Mouse (Mus musculus) cerebellum, adult 2 months (tissue): ENCODE data around the gene Smap1. TPM values are rescaled to one million over a fixed set of nuclear protein-coding genes. Genes with fewer than 3 reads are reported as not detected.

Experiments
- DNase-seq, 2 experiments: peaks; one replicate each; pipeline ENCODE4 v3.0.0; 2021
- H3K27ac ChIP-seq: fragments of 200-500 bp; 2 replicates; pipeline ENCODE4 v1.5.1; 2012; ENCODE audit warnings: low read length, control low read depth, inconsistent platforms; ENCODE audit not compliant: insufficient read depth
- H3K27me3 ChIP-seq: fragments of 200-500 bp; 2 replicates; pipeline ENCODE4 v1.6.1; 2012; ENCODE audit warnings: inconsistent platforms, mild to moderate bottlenecking, low read length, moderate library complexity; ENCODE audit not compliant: control insufficient read depth, insufficient read depth
- H3K4me1 ChIP-seq: fragments of 200-500 bp; 2 replicates; pipeline ENCODE4 v1.6.1; 2011; ENCODE audit warnings: low read length; ENCODE audit not compliant: control insufficient read depth, insufficient read depth
- H3K4me3 ChIP-seq: fragments of 200-500 bp; replicated peaks from 2 replicates; pipeline ENCODE3; 2011; ENCODE audit warnings: mild to moderate bottlenecking, low read depth, low read length, control low read depth; ENCODE audit not compliant: insufficient read depth
- CTCF ChIP-seq: fragments of 200-500 bp; IDR thresholded peaks from 2 replicates; pipeline ENCODE4 v1.5.1; 2011; ENCODE audit warnings: low read depth, mild to moderate bottlenecking, control low read depth, low read length, moderate library complexity, borderline replicate concordance; ENCODE audit not compliant: insufficient read depth
- POLR2A ChIP-seq: fragments of 200-500 bp; IDR thresholded peaks from 2 replicates; pipeline ENCODE4 v1.6.1; 2011; ENCODE audit warnings: low read length, control low read depth, borderline replicate concordance; ENCODE audit not compliant: insufficient read depth
- WGBS: fragments of 180-500 bp; shearing (Covaris S2); methylation state at CpG from one replicate; pipeline ENCODE4 v1.1.7; 2018; 5-methylcytosine and 5-hydroxymethylcytosine counted together
- polyA plus RNA-seq: library from polyadenylated mRNA; depleted of rRNA; stranded (reverse); fragments of >200 nt; gene quantifications from 2 replicates; pipeline ENCODE4 v1.2.3, GENCODE M21; 2012; rRNA removed

Smap1 gene
- polyA plus RNA-seq, 1 experiment = 148 TPM

DNA sequence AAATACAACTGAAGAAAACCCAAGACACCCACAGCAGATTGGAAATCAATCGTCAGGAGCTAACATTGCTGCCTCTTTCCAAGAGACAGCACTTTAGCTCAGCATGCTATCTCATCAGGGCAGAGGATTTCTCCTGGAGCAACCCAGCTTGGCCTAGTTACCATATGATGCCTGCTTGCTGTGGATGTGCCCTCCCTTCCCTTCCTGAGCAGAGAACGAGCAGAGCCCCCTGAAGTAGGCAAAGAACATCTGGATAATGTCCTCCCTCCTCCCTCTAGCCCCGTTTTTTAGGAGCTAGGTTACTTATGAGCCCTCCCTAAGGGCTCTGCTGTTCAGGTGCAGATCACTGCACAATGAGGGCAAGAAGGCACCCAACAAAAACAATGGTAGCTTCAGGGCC, 79.5 kb downstream of the Smap1 start:
- H3K4me3 ChIP-seq = no peak overlapping the region
- H3K4me1 ChIP-seq = peaks cover 37% of the 10 kb centered on the region
- WGBS = 24% methylated on average over 3 of the region's 3 CpGs
- H3K27me3 ChIP-seq = no peaks in the 10 kb centered on the region
- DNase-seq = peak in 1 of 2 experiments; percentile 36
- peak overlapping the region; percentile 21 for H3K27ac ChIP-seq
- no peak for TF ChIP-seq CTCF
- TF ChIP-seq POLR2A = no peak

DNA sequence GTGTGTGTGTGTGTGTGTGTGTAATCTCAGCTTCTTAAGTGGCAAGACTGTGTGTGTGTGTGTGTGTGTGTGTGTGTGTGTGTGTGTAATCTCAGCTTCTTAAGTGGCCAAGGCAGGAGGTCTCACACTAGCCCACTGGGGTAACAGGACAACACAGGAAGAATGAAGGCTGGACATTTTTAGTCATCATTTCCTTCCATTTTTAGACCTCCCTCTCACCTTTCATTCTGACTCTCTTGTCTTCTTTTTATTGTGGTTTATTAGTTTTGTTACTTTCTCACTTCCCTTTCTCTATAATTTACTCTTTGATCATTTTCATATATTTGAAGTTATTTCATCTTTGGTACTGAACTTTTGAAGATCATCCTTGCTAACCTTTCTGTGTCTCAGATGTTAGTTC, 81.2 kb downstream of the Smap1 start:
- Histone ChIP-seq H3K4me1 (peaks cover 26% of the 10 kb centered on the region), H3K27me3 (no peaks in the 10 kb centered on the region), H3K27ac (no peak overlapping the region), H3K4me3 (no peak overlapping the region)
- DNase-seq = no peak
- TF ChIP-seq POLR2A = no peak
- no peak for TF ChIP-seq CTCF

DNA sequence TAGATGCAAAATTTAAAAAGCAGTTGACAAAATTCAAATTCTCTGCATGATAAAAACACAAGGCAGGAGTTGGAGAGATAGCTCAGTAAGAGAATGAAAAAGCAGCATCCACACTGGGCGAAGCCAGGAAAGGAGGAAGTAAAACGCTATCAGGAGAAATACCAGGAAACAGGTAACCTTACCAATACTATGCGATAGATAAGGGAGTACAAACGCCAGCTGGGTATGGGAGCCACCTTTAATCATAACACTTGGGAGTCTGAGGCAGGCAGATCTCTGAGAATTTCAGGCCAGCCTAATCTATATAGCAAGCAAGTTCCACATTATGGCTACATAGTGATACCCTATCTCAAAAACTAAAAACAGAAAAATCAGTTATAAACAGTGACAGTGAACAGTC, 85.5 kb downstream of the Smap1 start:
- WGBS = 90% methylated on average over 4 of the region's 4 CpGs
- H3K27ac ChIP-seq = no peak overlapping the region
- no peak for DNase-seq

DNA sequence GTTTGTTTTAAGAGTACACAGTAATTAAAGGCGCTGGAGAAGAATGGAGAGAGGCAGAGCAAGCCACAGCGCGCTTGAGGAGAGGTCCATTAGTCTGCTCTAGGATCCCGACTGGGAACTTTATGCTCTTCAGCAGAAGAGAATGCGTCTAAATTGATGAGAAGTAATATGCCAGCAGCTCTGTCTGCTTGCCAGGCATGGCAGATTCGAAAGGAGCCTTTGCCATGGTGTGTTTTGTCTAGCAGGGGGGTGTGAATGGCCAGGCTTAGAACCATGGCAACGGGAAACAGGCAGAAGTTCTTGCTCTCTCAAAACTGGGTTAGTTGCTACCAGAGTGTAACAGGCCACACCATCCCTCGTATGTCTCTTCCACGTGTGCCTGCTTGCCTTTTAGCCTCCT, 87.3 kb downstream of the Smap1 start:
- H3K4me1 ChIP-seq = peaks cover 9% of the 10 kb centered on the region; the same call in 1 of the 2 replicates
- no peaks in the 10 kb centered on the region for H3K27me3 ChIP-seq
- DNase-seq = no peak
- 34% methylated on average over 9 of the region's 9 CpGs for WGBS
- no peak overlapping the region for H3K27ac ChIP-seq
- TF ChIP-seq CTCF (no peak), POLR2A (no peak)
- H3K4me3 ChIP-seq = no peak overlapping the region

More for the DNA sequence above, 85.5 kb downstream of the Smap1 start:
- no peak for TF ChIP-seq POLR2A
- no peak for TF ChIP-seq CTCF
- no peak overlapping the region for H3K4me3 ChIP-seq
- H3K27me3 ChIP-seq = no peaks in the 10 kb centered on the region
- H3K4me1 ChIP-seq = peaks cover 10% of the 10 kb centered on the region

DNA sequence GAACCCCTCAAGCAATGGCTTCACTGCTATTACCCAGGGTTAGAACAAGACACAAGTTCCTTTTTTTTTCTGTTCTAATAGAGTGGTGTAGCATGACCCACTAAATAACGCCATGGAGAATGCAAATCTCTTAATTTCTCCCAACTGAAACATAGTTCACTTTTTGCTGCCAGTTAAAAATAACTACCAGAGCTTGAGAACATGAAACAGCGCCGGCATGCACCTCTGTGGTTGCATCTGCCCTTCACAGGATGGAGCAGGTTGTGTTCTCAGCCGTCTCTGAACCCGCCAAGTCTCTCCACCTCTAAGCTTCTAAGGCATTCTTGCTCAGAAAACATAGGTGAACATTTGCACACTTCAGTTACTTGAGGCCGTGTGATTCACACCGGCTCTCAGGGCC, 87.9 kb downstream of the Smap1 start:
- TF ChIP-seq POLR2A = no peak
- no peak for TF ChIP-seq CTCF
- no peak overlapping the region for H3K27ac ChIP-seq
- H3K4me1 ChIP-seq = peaks cover 9% of the 10 kb centered on the region; the same call in 1 of the 2 replicates
- DNase-seq = no peak
- no peaks in the 10 kb centered on the region for H3K27me3 ChIP-seq
- no peak overlapping the region for H3K4me3 ChIP-seq
- WGBS = 63% methylated on average over 7 of the region's 7 CpGs

DNA sequence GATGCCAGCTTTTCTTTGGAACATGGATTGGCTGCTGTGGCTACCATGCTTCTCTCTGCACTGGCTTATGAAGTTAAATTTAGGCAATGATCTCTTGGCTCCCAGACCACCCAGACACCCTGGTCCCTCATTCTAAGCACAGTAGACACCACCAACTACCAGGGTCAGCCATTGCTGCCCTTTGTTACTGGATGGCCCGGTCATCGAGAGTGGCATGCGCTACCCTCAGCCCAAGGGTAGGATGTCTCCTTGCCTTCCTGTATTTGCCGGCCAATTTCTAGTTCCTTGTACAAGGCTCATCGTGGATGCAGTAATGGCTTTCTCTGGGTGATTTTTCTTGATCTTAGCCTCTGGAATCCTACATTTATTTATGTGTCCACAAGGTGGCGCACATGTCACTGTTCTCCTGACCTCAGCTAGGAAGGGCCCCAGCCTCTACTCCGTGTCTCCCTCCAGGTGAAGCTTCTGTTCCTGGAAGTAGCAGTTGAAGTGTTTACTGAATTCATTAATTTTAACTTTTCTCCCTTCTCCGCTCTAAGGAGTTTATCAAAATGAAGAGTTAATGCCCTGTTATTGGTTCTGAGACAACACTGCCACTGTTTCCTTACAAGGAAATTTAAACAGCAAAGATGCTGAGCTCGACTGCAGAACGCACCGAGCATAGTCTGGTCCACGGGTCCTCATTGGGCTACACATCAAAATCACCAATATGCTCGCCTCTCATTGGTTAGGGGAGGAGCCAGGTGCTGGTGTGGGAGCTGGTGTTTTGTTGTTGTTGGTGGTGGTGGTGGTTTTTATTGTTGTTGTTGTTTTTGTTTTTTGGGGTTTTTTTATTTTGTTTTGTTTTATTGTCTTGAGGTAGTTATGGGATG, 95.0 kb downstream of the Smap1 start:
- H3K27ac ChIP-seq = no peak overlapping the region
- DNase-seq = peak; percentile 61 to 75
- WGBS = 32% methylated on average over 13 of the region's 13 CpGs
- no peak overlapping the region for H3K4me3 ChIP-seq
- TF ChIP-seq CTCF (peak; percentile 70; the same call in 1 of the 2 replicates), POLR2A (no peak)
- H3K4me1 ChIP-seq = peaks cover 9% of the 10 kb centered on the region; the same call in 1 of the 2 replicates
- no peaks in the 10 kb centered on the region for H3K27me3 ChIP-seq

DNA sequence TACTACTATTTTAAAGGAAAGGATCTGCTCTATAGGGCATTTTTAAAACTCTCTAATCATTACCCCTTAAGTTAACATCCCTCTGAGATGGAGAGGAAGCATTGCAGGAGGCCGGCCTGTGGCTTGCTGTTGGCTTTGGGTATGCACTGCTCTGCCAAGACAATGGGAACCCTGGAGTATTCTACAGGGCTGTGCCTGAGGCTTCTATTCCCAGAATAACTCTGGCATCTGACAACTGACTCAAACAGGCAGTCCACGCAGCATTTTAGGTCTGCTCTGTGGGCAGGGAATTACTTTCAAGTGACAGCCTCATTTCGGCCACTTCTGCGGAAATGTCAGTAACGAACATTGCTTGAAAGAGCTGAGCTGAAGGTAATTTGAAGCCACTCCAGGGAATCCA, 100.5 kb downstream of the Smap1 start:
- WGBS = 7% methylated on average over 5 of the region's 5 CpGs
- peaks cover 10% of the 10 kb centered on the region; the same call in 1 of the 2 replicates for H3K4me1 ChIP-seq
- H3K4me3 ChIP-seq = no peak overlapping the region
- H3K27ac ChIP-seq = no peak overlapping the region
- no peaks in the 10 kb centered on the region; the same call in 1 of the 2 replicates for H3K27me3 ChIP-seq
- TF ChIP-seq CTCF (no peak), POLR2A (no peak)
- DNase-seq = peak; percentile 65 to 87

DNA sequence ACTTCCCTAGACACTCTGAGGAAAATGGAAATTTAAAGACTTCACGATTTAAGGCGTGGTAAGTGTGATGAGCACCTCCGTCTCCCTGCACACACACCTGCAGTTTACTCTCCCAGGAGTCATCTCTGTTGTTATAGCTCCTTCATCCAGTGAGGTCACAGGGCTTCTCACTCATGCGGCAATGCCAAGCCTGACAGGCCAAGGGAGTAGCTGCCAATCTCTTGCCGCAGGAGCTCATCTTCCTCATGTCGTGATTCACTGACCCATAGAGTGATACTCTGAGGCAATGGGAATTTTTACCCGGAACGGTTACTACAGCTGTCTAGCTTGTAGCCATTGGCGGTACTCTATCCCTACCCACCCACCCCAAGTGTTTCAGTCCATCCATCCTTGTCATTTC, 123.8 kb downstream of the Smap1 start:
- no peak overlapping the region for H3K27ac ChIP-seq
- H3K27me3 ChIP-seq = no peaks in the 10 kb centered on the region
- WGBS = 59% methylated on average over 9 of the region's 9 CpGs
- TF ChIP-seq CTCF (no peak), POLR2A (no peak)
- peak in 1 of 2 experiments; percentile 41 for DNase-seq
- no peaks in the 10 kb centered on the region for H3K4me1 ChIP-seq
- no peak overlapping the region for H3K4me3 ChIP-seq

Other genes with a start within 250 kb of the Smap1 start
- gene B3gat2, start 160.6 kb downstream of the Smap1 start, polyA plus RNA-seq = 9.5 and 9.6 TPM in 2 replicates
- 67.5 and 67.8 TPM in 2 replicates for gene Sdhaf4, start 83.3 kb upstream of the Smap1 start, polyA plus RNA-seq
- 38.6 and 39.5 TPM in 2 replicates for gene Fam135a, start 178.0 kb upstream of the Smap1 start, polyA plus RNA-seq